Mouse (Mus musculus): ENCODE data around the gene Pphln1.

Gene Pphln1

DNA sequence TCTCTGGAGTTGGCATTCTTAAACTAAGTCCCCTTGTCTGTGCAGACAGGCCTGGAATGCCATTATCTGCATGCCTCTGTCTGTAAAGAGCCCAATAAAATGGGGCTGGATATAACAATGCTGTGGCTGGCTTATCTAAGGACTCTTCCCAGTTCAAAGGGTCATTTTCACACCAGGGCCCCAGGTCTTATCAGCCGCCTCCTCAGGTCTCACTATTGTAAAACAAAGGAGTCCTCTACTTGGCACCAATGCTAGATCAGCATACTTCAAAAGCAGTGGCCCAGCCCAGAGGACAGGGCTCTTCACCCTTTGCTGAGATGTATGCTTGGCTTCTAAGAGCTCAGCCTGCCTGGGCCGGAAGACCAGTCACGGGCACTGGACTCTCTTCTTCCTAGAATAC, 141.3 kb downstream of the Pphln1 start:
- DNase-seq (ENCODE audit: low spot score in 2 of 2): no peak

All from urinary bladder, postnatal 36 days (tissue).